Mouse (Mus musculus) erythroid progenitor cell, adult 5-6 weeks (primary cell): Measurements from ENCODE around the gene Otx2. TPM values are rescaled to one million over a fixed set of nuclear protein-coding genes. Genes with fewer than 3 reads are reported as not detected.

ENCODE experiments used
- ATAC-seq: replicated peaks from 2 replicates; pipeline ENCODE4 v1.8.0; 2016; ENCODE audit warnings: moderate number of reproducible peaks, mild to moderate bottlenecking, moderate TSS enrichment, inconsistent platforms; ENCODE audit not compliant: poor library complexity, low FRiP score, severe bottlenecking
- total RNA-seq, 2 experiments: library from RNA; stranded (forward) in 1 of 2; stranded (reverse) in 1 of 2; fragments of 150-400 nt in 1 of 2; fragments of 186-747, 209-891 nt in 1 of 2; gene quantifications; 2 replicates each; pipeline versions ENCODE4 v1.2.3 to v1.2.4; 2015 to 2017; ENCODE audit warnings: low replicate concordance in 2 of 2

Otx2 gene
- total RNA-seq, 2 experiments from 2014 or later = not detected

- no peak for ATAC-seq
These were observed 3.4 kb downstream of the Otx2 start for GRCm38 (mm10) chr14:48670258-48670630.

GRCm38 (mm10) chr14:48669541-48670257, 3.9 kb downstream of the Otx2 start:
- ATAC-seq = no peak

DNA sequence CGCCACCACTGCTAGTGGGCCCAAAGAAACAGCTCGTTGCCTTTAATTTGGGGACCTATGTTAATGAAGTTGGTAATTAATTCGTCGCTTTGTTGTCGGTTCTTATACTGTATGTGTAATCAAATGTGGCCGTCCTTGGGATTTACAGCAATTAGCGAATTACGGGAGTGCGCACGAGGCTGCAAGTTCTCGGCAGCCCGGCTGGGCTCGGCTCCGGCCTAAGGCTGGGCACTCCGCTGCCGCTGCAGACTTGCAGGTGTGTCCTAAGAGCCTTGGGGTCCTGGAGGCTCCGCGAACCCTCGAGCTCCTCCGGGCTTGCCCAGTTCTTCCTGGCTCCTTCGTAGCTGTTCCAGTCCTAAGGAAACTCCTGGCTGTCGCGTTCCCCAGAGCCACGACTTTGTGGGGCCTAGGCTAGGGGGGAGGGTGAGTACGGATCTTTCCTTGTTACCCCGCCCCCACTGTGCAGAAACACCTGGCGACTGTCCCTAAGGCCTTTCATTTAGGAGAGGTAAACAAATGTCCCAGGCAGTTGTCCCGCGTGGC, 4.8 kb downstream of the Otx2 start:
- no peak for ATAC-seq

DNA sequence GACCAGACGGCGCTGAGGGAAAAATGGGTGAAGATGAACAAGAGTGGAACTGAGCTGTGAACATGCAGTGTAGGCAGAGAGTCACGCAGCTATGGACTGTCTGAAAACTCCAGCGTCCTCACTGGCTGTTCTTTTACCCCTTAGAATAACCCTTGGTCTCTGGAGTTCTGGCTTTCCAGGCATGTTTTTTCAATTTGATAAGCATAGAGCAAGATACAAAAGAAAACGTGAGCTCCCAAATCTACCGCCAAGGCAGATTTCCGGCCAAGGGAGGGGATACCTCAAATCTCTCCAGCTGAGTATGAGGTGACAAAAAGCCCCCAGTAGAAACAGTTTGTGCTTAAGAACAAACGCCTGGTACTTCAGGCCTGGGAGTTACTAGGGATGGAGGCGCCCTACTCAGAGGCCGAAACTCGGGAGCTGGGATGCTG, 5.6 kb downstream of the Otx2 start:
- no peak for ATAC-seq

DNA sequence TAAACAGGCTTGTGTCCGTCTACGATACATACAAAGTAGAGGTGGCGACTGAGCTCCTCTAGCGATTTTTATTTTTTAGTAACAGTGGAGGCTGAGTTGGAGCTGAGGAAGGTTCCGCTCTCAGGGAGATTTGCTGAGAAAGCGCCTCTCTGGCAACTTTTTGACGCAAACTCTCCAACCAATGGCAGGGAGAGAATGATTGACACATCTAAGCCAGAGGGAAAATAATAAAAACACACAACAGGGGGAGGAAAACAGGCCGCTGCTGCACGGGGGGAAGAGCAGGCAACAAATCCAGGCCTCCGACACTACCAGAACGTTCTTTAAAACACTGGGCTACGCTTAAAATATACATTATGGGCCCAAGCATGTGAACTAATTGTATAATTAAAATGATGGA, 6.2 kb downstream of the Otx2 start:
- ATAC-seq = no peak

- no peak for ATAC-seq
These were observed 6.8 kb downstream of the Otx2 start for GRCm38 (mm10) chr14:48666771-48667170.

DNA sequence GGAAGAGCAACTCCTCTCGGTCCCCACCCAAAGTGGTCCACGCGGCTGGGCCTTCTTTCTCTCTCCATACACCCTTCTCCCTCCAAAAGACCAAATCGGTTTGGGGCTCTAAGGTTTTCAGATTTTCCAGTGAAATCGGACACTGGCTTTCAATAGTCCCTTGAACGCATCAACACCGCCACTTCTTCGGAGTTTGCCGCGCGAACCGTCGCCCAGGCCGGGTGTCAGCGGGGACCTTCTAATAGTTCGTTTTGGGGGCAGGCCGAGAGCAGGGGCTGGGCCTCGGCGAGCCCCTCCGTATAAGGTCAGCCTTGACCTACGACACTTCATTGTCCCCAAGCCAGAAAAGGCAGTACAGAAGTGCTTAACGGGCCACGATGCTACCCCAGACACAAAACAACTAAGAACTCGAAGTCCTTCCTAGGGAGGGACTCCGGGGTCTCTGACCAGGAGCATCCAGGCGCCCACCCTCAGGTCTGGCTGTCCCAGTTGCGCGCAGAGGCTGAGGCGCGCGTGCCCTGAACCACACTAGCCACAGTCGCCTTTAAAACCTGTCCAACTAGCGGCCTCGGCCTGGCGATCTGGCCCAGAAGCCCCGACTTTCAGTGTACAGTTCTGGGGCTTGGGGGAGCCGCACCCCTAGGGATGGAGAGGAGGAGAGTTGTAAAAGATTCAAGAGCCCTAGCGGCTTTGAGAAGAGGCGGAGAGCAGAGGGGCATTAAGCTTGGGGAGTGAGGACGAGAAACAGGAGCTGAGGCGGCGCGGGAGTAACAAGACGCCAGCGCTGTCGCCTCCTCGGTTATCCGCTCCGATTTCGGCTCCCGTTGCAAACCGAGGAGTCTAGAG, 7.6 kb downstream of the Otx2 start:
- ATAC-seq = no peak

- ATAC-seq = no peak
These were observed 8.5 kb downstream of the Otx2 start for GRCm38 (mm10) chr14:48664841-48665815.

- ATAC-seq = no peak
These were observed 9.4 kb downstream of the Otx2 start for GRCm38 (mm10) chr14:48664001-48664810.

DNA sequence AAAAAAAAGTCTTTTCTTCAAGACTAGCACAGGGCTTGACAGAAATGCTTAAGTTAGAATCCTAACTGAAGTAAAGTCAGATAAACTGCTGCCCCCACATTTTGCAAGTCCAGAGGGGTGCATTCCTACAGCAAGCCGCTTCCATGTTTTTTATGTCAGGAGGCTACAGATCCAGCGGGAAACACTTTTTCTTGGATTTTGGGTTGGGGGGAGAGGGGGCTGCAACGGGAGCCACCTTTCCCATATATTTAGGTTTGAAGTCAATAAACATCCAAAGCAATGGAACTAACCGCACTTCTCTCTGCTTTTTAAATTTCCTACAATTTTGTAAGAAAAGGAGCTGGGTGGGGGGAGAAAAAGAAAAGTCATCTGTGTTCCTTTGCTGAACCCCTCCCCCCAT, 10.1 kb downstream of the Otx2 start:
- no peak for ATAC-seq

GRCm38 (mm10) chr14:48662568-48663236, 10.9 kb downstream of the Otx2 start:
- no peak for ATAC-seq

- ATAC-seq = no peak
These were observed 11.7 kb downstream of the Otx2 start for GRCm38 (mm10) chr14:48661646-48662567.

- ATAC-seq = no peak
These were observed 12.5 kb downstream of the Otx2 start for GRCm38 (mm10) chr14:48661151-48661550.

DNA sequence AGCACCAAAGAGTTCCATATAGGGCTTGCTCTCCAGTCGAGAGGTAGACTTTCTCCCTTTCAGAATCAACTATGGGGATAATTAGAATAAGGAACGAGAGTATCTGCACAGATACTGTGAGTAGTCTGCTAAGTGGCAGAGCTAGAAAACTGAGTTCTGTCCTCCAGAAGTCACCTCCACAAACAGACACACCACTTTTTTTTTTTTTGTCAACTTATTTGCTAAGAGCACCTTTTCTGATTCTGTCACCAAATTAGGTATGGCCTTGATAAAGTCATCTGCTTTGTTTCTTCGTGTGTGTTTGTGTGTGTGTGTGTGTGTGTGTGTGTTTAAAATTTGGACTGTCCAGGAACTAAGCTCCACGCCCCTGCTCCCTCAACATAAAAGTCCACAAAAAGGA, 13.0 kb downstream of the Otx2 start:
- no peak for ATAC-seq

DNA sequence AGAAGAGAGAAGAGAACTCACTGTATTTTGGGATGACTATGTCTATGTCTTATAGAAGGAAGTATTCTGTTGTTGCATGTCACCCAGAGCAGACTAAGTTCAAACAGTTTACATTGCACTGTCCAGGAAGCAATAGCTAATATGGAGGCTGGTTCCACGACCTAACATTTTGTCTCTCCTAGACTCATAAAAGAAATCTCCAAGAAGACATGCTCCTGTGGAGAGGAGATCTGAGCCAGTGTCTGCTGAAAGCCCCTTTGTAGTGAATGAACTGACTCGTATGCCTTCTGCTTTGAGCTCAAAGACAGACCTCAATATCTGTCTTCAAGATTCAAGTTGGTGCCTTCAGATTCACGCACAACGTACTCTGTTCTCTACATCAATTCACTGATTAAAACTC, 14.0 kb downstream of the Otx2 start:
- ATAC-seq = no peak

- ATAC-seq = no peak
These were observed 16.4 kb downstream of the Otx2 start for GRCm38 (mm10) chr14:48657241-48657640.

GRCm38 (mm10) chr14:48656711-48657110, 16.9 kb downstream of the Otx2 start:
- no peak for ATAC-seq
